Mouse (Mus musculus) cerebellum, adult 9-11 months (tissue): Measurements from ENCODE around the gene Serinc2.

ENCODE experiments used
- DNase-seq: peaks from one replicate; pipeline ENCODE4 v3.0.0; 2022

Serinc2 gene

GRCm38 (mm10) chr4:130279105-130279504, at the start of gene Serinc2:
TSS of gene Serinc2 (minus strand) at chr4:130279205.
- DNase-seq, result no peak

- DNase-seq, result peak; percentile 86
Observed at GRCm38 (mm10) chr4:130327366-130327765, 48.4 kb upstream of the Serinc2 start.

- no peak for DNase-seq
Observed at GRCm38 (mm10) chr4:130325446-130325845, 46.4 kb upstream of the Serinc2 start.

- DNase-seq, result no peak
Observed at GRCm38 (mm10) chr4:130323607-130324006, 44.6 kb upstream of the Serinc2 start.

- DNase-seq, result no peak
Observed at GRCm38 (mm10) chr4:130323165-130323564, 44.2 kb upstream of the Serinc2 start.

- DNase-seq, result no peak
Observed at GRCm38 (mm10) chr4:130322567-130322966, 43.6 kb upstream of the Serinc2 start.

- DNase-seq, result no peak
Observed at GRCm38 (mm10) chr4:130321640-130322039, 42.6 kb upstream of the Serinc2 start.

- no peak for DNase-seq
Observed at GRCm38 (mm10) chr4:130319564-130319963, 40.6 kb upstream of the Serinc2 start.

- no peak for DNase-seq
Observed at GRCm38 (mm10) chr4:130318122-130318521, 39.1 kb upstream of the Serinc2 start.

- DNase-seq, result no peak
Observed at GRCm38 (mm10) chr4:130316691-130317090, 37.7 kb upstream of the Serinc2 start.

GRCm38 (mm10) chr4:130315771-130316527, 36.9 kb upstream of the Serinc2 start:
- DNase-seq, result no peak

- DNase-seq, result no peak
Observed at GRCm38 (mm10) chr4:130313552-130313951, 34.5 kb upstream of the Serinc2 start.

GRCm38 (mm10) chr4:130312526-130312925, 33.5 kb upstream of the Serinc2 start:
- no peak for DNase-seq

GRCm38 (mm10) chr4:130309254-130309653, 30.2 kb upstream of the Serinc2 start:
- no peak for DNase-seq

GRCm38 (mm10) chr4:130308231-130309081, 29.5 kb upstream of the Serinc2 start, which contains the start of the genes Fabp3 and Gm10570:
TSS of gene Fabp3 (plus strand) at chr4:130308595.
TSS of gene Gm10570 (minus strand) at chr4:130308674.
- peak; percentile 86 for DNase-seq

- peak; percentile 80 for DNase-seq
Observed at GRCm38 (mm10) chr4:130307851-130308230, 28.8 kb upstream of the Serinc2 start.

- DNase-seq, result peak; percentile 67
Observed at GRCm38 (mm10) chr4:130306796-130307630, 28.0 kb upstream of the Serinc2 start.

- DNase-seq, result no peak
Observed at GRCm38 (mm10) chr4:130304746-130305145, 25.7 kb upstream of the Serinc2 start.

- DNase-seq, result no peak
Observed at GRCm38 (mm10) chr4:130302285-130302870, 23.4 kb upstream of the Serinc2 start.

- DNase-seq, result no peak
Observed at GRCm38 (mm10) chr4:130299629-130300018, 20.6 kb upstream of the Serinc2 start.

- peak; percentile 86 for DNase-seq
Observed at GRCm38 (mm10) chr4:130298877-130299628, 20.0 kb upstream of the Serinc2 start.

- no peak for DNase-seq
Observed at GRCm38 (mm10) chr4:130297123-130297529, 18.1 kb upstream of the Serinc2 start.
